Mouse (Mus musculus) brain, adult 2 months (tissue): ENCODE data around the gene Lmln.
A peak's percentile ranks its signal among the peaks of the same experiment; 100 is the strongest.
"Not testable (repeated sequence)": the region's sequence is repeated elsewhere in the genome, so short reads cannot be mapped to it uniquely, and the experiment has no call there.

Experiments
- DNase-seq: peaks from one replicate; pipeline ENCODE4 v3.0.0; 2011; ENCODE audit warnings: low read depth, low spot score

Lmln gene

DNA sequence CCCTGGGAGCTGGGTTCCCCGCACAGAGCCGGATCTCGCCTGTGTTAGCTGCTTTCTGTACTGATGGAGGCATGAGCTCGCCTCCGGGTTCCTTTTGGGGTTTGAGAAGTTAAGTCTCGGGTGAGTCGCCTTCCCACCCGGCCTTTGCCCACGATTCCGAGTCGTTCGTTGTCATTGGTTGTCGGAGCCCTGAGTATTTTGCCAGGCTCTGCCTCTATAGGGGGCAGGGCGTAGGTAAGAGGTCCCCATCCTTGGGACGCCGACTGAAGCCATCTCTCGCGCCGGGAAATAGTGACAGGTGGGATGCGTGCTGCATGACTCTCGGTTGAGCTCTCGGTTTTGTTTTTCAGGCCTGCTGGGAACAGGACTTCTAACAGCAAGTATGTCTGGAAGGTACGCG lies 5.5 kb upstream of the Lmln start:
- peak; percentile 58 for DNase-seq

DNA sequence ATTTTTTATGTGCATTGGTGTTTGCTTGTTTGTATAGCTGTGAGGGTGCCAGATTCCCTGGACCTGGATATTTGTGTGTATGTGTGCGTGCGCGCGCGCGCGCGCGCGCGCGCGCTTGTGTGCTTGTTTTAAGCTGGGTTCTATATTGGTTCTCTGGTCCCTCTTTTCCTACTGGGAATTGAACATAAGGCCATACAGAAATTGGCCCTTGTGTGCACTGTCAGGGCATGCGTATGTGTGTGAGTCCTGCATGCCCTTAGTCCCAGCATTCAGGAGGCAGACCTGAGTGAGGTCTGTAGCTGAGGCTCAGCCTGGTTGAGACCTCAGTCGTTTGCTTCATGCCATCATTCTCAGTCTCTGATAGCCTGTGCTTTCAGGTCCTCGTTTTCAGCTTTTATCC lies 4.3 kb upstream of the Lmln start:
- no peak for DNase-seq

DNA sequence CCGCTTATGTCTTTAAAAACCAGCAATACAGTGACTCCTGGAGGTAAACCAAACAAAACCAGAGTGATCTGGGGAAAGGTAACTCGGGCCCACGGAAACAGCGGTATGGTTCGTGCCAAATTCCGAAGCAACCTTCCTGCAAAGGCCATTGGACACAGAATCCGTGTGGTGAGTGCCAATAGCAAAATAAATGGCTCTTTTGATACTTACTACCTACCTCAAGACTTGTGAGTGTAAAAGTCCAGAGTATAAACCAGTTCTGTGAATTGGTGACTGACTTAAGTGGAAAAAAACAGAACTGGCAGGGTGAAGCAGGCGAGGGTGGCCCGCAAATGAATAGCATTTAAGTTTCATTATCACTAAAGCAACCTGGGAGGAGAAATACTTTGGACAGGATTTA lies 3.7 kb upstream of the Lmln start:
- not testable (repeated sequence) for DNase-seq

DNA sequence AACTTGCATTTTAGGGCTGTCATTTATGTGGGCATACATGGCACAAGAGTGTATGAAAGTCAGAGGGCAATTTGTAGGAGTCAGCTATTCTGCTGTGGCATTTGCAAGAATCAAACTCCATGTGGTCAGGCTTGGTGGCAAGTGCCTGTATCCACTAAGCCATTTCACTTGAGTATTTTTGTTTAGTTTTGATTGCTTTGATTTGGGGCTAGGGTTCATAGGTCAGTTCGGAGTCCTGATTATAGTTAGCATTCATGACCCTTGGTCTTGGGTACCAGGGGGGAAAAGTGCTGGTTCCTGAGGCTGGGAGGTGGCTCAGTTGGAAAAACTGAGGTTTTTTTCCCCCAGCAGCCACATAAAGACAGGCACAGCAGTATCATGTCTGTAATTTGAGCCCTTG lies 2.9 kb upstream of the Lmln start:
- no peak for DNase-seq

DNA sequence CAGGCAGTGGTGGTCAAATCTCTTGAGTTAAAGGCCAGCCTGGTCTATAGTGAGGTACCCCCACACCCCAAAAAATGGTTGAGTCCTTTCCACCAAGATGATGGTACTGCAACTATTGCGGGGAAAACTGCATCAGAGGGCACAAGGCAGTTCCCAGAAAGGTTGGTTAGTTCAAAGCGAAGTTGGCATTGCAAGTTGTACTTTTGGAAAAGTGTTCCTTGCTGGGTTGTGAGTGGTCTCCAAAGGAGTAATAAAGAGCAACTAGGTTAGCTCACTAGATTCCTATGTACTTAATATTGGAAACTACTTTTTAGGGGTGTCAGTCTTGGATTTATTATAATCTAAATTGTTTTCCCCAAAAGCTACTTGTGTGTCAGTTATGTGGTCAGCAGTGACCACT lies 1.4 kb upstream of the Lmln start:
- no peak for DNase-seq

DNA sequence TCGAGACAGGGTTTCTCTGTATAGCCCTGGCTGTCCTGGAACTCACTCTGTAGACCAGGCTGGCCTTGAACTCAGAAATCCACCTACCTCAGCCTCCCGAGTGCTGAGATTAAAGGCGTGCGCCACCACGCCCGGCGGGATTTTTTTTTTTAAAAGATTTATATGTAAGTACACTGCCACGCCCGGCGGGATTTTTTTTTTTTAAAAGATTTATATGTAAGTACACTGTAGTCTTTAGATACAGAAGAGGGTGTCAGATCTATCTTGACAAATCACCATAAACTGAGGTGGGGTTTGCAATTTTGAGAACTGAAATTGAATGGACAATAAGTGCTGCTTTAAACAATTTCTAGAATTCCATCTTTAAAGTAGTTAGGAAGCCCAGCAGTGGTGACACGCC lies 921 bp upstream of the Lmln start:
- DNase-seq, result no peak

DNA sequence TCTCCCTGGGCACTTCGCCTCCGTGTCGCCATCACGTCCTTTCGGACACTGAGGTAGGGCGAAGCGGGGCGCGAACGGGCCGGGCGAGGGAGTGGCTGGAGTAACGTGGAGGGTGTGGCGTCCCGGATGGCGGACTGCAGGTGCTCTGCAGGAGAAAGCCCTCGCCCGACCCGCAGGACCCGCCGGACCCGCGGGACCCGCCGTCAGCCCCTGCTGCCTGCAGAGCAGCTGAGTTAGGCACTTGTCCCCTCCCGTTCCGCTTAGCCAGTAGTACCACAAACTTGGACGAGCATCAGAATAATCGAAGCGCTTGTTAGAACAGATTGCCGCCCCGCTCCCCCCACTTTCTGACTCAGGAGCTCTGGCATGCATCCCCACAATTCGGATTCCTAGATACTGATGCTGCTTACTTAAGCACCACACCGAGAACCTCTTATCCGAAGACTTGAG lies 386 bp downstream of the Lmln start:
- peak; percentile 86 for DNase-seq

DNA sequence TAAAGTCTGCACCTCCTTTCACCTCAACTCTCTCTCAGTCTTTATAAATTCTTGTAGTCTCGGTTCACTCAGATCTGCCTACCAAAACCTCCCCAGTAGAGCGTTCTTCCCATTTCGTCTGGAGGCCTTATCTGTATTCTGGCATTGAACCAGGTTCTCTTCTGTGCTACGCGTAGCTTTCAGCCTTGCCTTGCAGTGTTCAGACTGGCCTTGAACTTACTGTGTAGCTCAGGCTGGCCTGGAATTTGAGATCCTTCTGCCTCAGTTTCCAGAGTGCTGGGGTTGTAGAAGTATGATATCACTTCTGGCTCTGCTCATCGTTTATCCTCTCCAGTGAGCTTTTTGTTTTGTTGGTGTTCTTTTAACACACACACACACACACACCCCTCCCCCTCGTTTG lies 946 bp downstream of the Lmln start:
- peak; percentile 22 for DNase-seq

DNA sequence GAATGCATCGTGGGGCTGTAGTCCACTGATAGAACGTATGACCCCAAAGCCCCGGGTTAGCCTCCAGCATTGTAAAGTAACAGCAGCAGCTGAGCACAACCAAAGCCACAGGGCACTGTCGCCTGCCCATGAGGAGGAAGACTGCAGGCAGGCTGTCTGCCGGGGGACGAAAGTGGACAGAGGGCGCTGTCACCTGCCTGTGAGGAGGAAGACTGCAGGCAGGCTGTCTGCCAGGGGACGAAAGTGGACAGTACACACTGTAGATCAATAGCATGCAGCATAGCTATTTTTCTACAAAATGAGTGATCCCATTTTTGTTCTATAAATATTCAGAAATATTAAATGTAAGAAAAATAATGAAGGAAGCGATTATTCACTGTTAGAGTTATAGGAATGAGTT lies 2.3 kb downstream of the Lmln start:
- DNase-seq, result no peak

DNA sequence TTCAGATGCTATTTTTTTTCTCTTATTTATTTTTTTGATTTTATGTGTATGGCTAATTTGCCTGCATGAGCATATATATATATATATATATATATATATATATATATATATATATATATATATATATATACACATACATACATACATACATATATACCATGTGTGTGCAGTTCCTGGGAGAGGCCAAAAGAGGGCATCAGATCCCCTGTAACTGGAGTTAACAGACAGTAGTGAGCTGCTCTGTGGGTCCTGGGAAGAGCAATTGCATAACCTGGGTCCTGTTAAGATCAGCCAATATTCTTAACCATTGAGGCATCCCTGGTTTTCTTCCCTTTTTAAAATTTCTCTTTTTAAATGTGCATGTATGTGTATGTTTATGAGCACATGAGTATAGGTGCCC lies 8.6 kb downstream of the Lmln start:
- DNase-seq, result no peak

DNA sequence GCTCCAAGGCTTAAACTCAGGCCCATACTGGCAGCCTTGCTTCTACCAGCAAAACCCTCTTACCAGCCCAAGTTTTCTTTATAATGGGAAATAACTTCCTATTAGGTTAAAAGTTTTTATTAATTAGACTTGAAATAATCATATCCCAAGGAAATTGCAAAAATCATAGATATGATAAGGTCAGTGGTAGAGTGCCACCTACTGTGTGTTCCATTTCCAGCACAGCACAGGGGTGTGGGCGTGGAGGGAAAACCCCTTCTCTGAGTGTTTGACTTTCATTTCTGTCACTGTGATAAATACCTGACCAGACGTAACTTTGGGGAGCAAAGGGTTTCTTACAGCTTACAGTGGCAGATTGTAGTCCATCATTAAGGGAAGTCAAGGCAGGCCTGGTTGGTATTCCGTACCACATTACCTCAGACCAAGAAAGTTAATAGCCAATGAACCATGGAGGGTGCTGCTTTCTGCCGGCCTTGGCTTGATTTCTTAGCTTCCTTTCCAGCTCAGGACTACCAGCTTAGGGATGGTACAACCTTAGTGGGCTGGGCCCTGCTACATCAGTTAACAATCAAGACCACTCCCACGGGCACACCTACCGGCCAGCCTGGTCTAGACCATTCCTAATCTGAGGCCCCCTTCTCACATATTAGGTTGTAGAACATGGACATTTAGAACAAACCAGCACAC lies 10.7 kb downstream of the Lmln start:
- DNase-seq, result no peak

DNA sequence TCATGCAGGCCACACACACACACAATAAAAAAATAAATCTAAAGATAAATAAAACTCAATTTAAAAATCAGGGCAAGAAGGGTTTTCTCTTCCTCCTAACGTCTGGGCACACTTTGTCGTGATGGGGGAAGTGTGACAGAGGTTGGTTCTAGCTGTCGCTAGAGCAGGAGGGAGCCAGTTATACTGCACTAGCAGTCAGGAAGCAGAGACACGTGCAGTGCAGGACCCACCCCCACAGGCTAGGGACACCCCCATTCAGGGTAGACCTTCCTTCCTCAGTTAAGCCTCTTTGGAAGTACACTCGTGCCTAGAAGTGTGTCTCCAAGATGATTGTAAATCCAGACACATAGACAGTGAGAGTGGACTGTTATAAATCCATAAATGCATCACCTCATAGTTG lies 12.6 kb downstream of the Lmln start:
- no peak for DNase-seq

DNA sequence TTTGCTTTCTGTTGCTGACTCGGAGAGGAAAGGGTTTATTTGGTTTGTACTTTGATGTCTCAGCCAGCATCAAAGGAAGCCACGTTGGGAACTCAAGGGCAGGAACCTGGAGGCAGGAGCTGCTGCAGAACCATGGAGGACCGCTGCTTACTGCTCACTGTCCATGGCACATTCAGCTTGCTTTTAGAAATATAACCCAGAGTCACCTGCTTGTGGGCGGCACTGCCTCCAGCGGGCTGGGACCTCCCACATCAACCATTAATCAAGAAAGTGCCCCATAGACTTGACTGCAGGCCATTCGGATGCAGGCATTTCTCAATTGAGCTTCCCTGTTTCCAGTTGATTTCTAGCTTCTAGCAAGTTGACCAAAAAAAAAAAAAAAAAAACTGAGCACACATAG lies 13.8 kb downstream of the Lmln start:
- DNase-seq, result no peak

DNA sequence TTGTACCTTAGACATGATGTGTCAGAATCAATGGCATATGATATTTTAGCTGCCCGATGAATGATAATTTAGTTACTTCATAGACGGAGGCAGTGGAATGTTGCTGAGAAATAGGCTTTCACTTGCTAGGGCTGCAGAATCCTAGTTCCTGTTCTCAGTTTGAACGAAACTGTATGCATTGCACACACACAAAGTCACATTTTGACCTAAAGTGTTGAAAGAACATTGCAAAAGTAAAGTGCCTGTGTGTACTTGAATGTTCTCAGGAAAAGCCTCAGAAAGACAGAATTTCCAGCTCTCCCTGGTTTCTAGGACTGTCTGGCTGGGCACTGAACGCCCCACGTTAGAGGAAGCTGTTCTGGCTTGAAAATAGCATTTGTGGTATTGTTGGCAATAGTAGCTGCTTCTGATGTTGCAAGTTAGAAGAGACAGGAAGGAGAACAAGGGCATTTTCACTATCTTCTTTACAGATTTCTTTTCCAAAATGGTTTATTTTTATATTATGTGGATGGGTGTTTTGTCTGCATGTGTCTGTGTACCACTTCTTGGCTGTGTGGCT lies 14.8 kb downstream of the Lmln start:
- no peak for DNase-seq

DNA sequence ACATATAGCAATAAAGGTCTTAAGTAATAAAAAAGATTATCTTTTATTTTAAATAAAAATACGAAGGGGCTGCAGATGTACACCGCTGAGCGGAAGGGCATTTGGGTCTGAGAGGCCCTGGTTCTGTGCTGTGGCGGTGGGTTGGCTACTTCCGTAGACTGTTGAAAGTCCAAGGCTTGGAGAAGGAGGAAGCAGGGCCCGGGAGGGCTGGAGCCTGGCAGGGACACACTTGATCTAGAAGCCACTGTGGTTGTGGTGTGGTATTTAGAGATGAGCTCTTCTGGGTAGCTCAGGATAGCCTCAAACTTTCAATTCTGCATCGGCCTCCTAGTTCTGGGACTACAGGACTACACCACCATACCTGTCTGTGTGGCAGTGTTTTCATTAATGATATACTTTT lies 17.7 kb downstream of the Lmln start:
- no peak for DNase-seq

DNA sequence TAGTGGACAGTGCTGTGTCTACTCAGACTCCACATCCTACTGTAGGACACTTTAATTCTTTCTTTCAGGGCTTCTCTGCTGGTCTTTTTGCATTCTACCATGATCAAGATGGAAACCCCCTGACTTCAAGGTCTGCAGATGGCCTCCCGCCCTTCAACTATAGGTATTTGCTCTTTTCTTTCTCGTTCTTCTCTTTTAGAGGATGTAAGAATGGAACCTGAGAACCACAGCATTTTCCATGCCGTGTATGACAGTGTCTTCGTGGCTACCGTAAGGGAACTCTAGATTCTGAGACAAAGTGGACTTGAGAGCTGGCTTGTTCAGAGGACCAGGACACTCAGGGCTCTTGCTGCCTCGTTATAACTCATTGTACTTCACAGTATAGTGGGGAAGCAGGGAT lies 20.6 kb downstream of the Lmln start:
- DNase-seq, result no peak

DNA sequence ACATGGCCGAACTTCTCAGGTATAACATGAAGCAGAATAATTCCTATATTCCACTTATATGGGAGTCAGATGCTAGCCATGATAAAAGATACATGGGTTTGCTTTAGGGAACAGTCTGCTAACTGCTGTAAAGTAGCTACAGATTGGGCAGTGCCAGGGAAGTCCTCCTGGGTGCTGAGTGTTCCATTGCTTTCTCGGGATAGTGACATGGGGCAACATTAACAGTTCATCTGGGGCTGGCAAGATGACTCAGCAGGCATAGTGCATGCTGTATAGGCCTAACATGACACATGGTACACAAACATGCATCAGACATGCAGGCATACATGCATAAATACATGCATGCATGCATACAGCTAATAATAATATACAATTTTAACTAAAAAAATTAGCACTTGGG lies 21.7 kb downstream of the Lmln start:
- DNase-seq, result no peak

DNA sequence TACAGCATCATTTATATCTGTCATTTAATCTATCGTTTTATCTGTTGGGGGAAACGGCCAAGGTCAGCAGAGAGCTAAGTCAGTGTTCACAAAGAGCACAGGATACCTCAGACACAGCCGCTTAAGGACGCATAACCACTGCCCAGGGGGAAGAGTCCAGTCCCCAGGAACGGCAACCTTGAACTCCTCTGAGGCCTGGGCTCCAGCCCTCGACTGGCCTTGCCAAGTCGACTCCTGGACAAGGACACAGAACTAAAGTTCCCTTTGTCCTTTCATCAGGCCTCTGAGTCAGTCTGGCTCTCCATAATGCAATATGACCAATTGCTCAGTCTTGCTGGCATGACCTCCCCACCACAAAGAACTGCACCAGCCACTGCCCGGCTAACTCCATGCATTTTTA lies 23.3 kb downstream of the Lmln start:
- no peak for DNase-seq

DNA sequence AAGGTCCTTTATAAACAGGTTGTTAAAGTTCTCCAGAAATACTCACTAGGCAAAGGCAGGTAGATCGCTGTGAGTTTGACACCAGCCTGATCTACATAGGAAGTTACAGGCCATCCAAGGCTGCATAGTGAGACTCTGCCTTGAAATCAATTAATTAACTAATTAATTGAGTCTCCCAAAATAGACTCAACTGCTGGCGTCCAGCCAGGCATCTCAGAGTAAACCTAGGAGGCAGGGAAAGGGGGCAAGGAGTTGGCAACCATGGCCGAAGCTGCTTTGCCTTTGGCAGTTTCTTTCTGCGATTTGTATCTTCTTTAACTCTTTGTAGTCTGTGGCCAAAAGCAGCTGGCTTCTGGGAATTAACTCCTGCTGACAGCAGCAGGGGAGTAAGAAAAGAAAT lies 51.4 kb downstream of the Lmln start:
- DNase-seq, result peak; percentile 10

DNA sequence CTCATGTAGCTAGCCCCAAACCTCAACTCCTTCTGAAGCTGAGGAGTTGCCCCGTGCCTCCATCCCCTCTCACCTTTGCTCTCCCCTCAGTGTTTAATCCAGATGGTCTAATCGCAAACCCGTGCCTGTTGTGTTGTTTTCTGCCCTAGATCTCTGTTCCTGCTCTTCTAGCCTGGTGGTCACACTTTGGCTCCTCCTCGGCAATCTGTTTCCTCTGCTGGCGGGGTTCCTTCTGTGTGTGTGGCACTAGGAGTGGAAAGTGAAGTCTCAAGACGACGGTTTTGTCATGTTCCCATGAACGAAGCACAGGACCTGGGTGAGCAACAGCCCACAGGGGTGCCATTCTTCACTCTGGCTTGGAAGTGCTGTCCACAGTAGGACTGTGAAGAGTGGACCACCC lies 61.1 kb downstream of the Lmln start:
- DNase-seq, result peak; percentile 14

DNA sequence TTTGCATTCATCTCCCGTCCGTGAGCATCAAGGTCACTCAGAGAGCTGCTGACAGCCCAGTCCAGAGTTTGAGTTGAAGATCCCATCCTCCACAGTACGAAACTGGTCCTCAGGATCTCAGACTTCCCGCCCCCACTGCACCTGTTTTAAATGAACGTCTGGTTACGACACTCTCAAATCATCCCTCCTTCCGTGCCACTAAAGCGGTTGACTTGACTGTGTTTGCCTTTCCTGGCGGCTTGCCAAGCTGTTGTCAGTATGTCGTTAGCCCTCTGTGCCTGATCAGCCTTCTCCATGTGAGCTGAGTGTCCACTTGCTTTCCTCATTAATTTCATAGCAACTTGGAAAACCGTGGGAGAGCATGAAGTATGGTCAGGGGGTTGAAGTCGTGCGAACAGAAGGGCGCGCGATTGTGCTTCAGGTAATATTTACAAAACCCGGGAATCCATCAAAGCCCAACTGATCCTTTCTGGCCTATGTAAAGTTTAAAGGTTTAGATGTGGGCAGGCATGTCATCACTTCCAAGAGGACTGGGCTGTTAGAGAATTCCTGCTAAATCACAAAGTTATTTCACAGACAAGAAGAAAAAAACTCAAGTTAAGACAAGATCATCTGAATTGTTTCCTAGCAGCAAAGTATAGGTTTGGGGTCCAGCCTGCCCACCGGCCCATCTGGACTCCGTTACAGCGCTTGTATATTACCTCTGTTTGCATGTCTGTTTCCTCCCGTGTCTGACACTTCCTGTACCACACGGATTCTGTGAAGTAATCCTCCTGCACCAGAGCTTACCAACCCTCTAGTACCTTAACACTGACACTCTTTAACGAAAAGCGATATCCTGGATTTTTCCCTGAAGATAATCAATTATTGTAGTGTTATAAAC lies 61.9 kb downstream of the Lmln start:
- peak; percentile 16 for DNase-seq

DNA sequence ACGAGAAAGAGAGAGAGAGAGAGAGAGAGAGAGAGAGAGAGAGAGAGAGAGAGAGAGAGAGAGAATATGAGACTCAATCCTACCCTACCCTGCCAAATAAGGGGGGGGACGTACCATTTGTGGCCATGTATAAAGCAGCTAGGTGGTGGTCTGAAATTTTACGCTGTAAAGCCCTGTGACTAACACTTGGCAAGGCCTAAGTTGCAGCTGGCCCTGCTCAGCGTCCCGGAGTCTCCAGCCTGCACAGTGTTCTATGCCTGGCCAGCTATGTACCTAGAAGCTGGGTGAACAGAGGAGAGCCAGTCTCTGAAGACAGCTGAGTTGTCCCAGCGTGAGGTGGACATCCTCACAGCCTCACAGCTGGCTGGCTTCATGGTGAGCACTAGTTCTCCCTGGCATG lies 64.7 kb downstream of the Lmln start:
- DNase-seq, result no peak

DNA sequence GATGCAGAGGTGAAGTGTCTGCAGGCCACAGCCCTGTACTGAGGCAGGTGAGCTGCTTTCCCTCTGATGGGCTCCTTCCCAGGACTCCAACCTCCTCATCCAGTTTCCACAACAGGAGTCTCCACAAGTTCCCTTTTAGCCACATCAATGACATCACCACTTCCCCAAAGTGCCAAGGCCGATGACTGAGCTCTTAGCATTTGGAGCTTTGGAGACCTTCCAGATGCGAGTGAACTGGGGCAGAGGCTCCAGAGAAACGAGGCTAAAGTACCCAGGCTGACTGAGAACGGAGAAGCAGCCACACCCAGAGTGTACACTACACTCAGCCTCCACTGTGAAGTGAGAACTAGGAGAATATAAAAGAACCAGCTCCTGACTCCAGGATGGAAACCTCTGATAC lies 68.4 kb downstream of the Lmln start:
- DNase-seq, result peak; percentile 66
